Mouse (Mus musculus): ENCODE data around the gene Iscu.
"Not testable (repeated sequence)": the region's sequence is repeated elsewhere in the genome, so short reads cannot be mapped to it uniquely, and the experiment has no call there.

The Iscu gene

DNA sequence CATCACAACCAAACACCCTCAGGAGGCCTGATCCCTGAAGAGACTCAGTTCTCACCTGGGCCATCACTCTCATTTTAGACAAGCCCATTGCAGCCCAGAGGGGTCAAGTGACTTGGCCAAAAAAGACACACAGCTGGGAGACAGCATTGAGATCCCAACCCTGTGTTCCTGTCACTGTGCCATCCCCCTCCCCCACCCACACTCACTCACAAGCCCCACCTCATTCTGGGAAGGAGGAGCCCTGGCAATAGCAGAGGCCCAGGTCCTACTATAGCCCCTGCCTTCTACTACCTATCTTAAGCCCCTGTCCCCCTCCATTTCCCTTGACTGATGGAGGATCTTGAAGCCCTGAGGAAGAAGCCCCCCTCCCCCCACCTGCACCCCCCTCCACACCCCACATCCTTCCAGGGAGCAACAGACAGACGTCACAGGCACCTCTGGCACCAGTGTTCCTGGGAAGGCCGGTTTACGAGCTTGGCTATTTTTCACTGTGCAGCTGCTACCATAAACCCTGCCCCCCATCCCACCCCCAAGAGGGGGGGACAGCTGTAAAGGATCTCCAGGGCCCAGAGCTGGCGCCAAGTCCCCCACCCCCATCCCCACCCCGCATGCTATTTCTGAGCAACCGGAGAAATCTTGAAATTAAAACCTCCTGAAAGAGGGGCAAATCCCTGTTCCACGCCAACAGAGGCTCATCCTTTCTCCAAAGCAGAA lies 16.7 kb downstream of the Iscu start:
- no peak for DNase-seq

- DNase-seq = no peak
Observed at GRCm38 (mm10) chr5:113790453-113791196, 18.1 kb downstream of the Iscu start.

DNA sequence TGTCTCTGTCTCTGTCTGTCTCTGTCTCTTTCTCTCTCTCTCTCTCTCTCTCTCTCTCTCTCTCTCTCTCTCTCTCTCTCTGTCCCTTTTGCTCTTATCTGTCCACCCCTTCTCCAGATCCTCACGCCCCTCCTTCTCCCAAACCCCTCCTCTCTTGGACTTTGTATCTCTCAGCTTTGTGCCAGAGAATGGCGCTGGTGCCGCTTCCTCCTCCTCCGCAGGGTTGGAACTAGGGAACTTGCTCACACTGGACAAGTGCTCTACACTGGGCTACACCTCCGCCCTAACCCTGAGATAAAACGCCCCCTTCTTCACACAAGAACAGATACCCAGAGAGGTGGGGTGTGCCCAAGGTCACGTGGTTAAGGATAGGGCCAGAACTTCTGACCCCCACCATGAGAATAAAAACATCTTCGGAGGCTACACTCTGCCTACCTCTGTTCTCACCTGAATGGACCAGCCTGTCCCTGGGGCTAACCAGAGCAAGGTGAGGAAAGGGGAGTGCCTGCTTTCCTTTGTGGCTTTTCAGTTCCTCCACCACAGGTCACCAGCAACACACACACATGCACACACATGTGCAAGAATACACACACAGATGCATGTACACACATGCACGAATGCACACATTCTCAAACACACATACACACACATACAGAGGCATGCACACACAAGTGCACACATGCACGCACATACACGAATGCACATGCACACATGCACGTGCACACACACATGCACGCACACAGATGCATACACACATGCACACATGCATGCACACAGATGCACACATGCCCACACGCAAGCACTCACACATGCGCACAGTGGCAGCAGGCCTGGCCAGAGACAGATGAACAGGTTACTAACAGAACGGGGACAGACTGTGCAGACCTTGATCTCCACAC lies 18.9 kb downstream of the Iscu start:
- DNase-seq = no peak

- no peak for DNase-seq
Observed at GRCm38 (mm10) chr5:113796401-113797148, 24.0 kb downstream of the Iscu start.

DNA sequence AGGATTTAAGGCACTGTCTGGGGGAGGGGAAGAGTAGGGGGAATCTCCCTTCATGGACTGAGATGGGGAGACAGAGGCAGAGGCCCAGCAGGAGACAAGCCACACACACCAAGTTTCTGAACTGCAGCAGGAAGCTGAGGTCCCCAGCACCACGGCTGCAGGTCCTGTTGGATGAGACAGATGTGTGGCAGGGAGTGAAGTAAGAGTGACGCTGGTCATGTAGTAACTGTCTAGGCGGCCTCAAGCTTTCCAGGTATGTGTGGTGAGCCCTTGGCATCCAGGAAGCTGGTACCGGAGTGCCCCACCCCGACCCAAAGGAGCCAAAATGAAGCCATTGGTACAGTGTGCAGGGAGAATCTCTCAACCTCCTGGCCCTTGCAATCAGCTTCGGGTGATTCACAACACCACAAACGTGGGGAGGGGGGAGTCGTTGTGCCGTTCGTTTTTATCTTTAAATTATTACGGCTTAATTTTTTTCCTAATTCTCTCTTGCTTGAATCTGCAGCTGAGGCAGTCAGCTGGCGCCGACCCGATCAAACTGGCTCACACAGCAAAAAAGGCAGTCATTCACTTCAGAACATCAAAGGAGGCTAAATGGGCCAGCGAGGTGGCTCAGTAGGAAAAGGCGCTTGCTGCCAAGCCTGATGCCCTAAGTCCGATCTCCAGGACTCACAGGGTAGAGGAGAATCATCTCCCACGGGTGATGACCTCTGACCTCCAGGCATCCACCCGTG lies 24.8 kb downstream of the Iscu start:
- DNase-seq = no peak

- no peak for DNase-seq
Observed at GRCm38 (mm10) chr5:113798525-113798924, 26.0 kb downstream of the Iscu start.

- DNase-seq = no peak
Observed at GRCm38 (mm10) chr5:113799691-113800090, 27.1 kb downstream of the Iscu start.

GRCm38 (mm10) chr5:113800280-113800679 lies 27.7 kb downstream of the Iscu start, which contains the start of gene Tmem119:
Gene Tmem119 (minus strand): TSS chr5:113800516.
- peak; percentile 38 for DNase-seq

DNA sequence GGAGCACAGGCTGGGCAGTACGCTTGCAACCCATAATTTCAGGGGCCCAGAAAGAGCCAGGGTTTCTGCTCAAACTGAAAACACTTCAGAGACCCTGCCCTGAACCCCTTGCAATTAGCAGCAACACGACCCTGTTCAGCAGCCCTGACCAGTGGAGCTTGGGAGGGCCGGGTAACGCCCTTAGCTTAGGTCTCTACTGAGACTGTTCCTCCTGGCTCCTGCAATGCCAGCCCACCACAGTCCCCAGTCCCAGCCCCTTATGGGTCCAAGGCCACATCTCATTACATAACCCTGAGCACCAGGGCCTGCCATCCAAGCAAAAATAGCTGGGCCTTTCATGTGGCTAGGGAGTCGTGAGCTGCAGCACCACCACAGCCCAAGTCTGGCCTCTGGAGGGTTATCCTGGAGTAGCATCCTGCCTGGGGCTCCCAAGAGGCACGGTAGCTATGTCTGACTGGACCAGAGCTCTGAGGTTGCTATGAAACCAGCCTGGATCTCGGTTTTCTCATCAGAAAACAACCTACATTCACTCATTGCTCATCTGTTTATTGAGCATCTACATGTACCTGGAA lies 31.9 kb downstream of the Iscu start:
- DNase-seq = no peak

DNA sequence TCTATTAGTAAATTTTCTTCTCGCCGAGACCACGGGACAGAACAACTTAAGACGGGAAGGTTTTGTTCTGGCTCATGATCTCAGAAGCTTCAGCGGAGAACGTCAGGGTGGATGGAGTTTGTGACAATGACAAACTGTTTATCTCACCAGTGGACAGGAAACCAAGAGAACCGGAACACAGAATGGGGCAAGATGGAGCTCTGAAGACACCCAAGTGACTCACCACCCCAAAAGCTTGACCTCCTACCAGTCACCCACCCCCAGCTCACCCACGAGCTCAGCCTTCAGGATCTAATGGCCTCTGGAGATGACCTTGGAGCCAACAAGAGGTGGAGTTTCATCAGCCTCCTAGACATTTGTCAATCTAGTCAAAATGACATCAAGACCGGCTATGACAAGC lies 32.8 kb downstream of the Iscu start:
- no peak for DNase-seq

GRCm38 (mm10) chr5:113806414-113806813 lies 33.9 kb downstream of the Iscu start:
- no peak for DNase-seq

GRCm38 (mm10) chr5:113807712-113808111 lies 35.2 kb downstream of the Iscu start:
- DNase-seq = no peak

- no peak for DNase-seq
Observed at GRCm38 (mm10) chr5:113808177-113808576, 35.6 kb downstream of the Iscu start.

- DNase-seq = no peak
Observed at GRCm38 (mm10) chr5:113810111-113810510, 37.6 kb downstream of the Iscu start.

DNA sequence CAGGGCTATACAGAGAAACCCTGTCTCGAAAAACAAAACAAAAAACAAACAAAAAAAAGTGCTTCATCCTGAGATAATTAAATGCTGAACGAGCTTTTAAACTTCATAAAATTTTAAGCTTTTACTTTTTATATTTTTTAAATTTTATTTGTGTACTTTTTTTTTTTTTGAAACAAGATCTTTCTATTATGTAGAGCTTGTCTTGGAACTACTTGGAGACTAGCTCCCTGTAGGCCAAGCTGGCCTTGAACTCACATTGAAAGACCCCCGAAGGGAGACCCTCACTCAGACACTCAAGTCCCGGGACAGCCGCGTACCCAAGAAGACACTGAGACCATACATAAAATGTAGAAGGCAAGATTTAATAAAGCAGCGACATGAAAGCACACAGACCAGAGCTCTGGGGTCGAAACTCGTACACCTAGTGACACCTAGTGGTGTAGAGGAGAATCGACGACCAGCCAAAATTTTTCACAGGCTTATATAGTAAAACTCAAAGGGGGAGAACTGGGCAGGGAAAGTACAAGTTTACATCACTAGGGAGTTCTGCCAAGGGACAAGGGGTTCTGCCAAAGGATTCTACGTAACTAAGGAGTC lies 39.4 kb downstream of the Iscu start:
- DNase-seq = not testable (repeated sequence)

DNA sequence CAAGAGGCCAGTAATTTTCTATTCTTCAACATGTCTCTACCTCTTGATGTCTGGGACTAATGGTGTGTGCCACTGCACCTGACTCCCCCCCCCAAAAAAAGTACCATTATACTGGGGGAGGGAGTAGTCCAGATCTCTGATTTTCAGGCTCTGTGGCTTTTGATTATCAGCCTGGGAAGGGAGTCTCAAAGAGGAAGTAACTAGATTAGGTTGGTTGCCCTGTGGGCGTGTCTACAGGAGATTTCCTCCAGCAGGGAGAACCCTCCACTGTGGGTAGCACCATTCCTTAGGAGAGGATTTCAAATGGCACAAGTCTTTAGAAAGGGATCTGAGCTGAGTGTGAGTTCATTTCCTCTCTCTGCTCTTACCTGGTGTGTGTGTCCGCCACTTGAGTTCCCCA lies 40.1 kb downstream of the Iscu start:
- no peak for DNase-seq

- DNase-seq = no peak
Observed at GRCm38 (mm10) chr5:113813608-113814007, 41.1 kb downstream of the Iscu start.

DNA sequence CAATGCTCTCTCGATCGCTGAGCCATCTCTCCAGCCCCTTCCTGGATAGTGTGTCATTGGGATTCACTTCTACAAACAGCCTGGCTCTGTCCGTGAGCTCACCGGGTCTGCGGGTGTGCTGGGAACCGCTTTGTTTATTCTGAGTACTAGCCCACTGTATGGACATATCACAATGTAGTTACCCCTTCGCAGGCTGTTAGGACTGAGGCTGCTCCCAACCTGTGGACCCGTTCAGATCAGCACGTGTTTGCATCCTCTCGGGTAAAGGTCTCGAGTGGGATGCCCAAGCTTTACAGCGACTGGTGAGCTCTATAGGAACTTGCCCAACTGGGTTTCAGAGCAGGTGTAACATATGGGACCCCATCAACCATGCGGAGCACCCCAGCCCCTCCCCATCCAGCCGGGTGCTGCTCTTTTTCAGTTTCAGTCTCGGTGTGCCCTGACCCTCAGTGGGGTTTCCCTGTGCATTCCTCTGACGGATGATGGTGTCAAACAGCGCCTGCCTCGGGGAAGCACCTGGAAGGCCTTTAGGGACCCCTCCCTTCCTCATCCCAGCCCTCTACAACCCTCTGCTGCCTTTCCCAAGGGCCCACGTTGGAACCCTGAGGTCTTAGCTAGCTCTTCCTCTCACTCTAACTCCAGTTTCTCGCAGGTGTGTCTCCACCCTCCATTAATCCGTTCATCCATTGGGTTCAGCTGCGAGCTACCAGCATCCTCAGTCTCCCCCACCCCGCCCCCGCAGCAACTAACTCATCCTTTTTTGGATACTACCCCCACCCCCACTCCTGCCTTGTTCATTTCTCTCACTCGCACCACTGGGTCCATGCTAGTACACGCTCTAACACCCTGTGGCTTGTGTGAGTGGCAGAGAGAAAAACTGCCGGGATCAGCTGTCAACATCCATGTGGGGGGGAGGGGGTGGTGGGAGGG lies 41.8 kb downstream of the Iscu start:
- DNase-seq = no peak

DNA sequence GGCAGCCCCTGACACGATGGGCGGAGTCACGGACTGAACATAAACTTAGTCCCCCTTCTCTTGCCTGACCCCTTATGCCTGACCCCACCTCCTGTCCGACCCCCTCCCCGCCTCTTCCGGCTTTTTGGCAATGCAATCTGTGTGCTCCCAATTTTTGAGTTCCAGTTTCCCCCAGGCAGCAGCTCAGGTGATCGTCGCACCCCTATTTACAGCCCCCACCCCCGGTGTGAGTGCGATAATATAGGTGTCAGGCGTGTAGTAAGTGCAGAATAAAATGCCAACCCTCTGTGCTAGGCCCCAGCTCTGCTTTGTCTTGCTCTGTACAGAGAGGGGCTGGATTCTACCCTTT lies 42.5 kb downstream of the Iscu start:
- no peak for DNase-seq

- DNase-seq = peak; percentile 77
Observed at GRCm38 (mm10) chr5:113815638-113816152, 43.1 kb downstream of the Iscu start.
